Mouse (Mus musculus) adrenal gland, adult 8-10 months (tissue): ENCODE data around the gene Gm49673. TPM values are rescaled to one million over a fixed set of nuclear protein-coding genes. Genes with fewer than 3 reads are reported as not detected.
"Not testable (repeated sequence)": the region's sequence is repeated elsewhere in the genome, so short reads cannot be mapped to it uniquely, and the experiment has no call there.

Source experiments
- DNase-seq: peaks from one replicate; pipeline ENCODE4 v3.0.0; 2022
- total RNA-seq, 4 experiments: library from RNA; stranded (reverse); gene quantifications; 2 replicates each; pipeline ENCODE4 v1.2.4; 2022

Gm49673 gene
- total RNA-seq, 4 experiments from 2014 or later = 0.40 to 0.99 (median 0.55) TPM

DNA sequence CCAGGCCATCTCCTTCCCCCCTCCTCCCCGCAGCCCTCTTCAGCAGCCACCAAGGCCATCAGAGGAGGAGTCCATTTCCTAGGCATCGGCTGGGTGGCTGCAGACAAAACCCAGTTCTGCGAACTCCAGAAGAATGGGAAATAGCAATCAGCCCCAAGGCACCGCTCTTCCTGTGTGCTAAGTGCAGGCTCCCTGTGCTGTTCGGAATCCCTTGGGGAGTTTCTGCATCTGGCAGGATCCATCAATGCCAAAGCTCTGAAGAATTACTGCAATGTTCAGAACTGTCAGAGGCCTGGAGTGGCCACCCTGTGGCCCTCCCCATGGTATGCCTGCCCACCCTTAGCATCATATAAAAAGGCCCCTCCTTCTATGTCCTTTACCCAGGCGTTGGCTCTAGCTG, 110.6 kb downstream of the Gm49673 start:
- DNase-seq = not testable (repeated sequence)

Other genes starting within 250 kb of the Gm49673 start
- gene Tagap, start 221.8 kb downstream of the Gm49673 start, total RNA-seq = 1 to 10 TPM; 6.0 to 7.5 (median 6.9) TPM
- gene Rsph3a, start 202.2 kb downstream of the Gm49673 start, total RNA-seq = 10 to 100 TPM; 42.4 to 64.2 (median 45.2) TPM
- 10 to 100 TPM; 54.7 to 87.9 (median 79.3) TPM for gene Rnaset2a, start 309 bp upstream of the Gm49673 start, total RNA-seq
- 10 to 100 TPM; 25.0 to 29.9 (median 27.9) TPM for gene Fgfr1op, start 17.7 kb upstream of the Gm49673 start, total RNA-seq
- under 1 TPM in 1 of 4 experiments, not detected in 3; 1.00 TPM for gene Ccr6, start 88.3 kb upstream of the Gm49673 start, total RNA-seq
- gene Mpc1, start 135.1 kb upstream of the Gm49673 start, total RNA-seq = 100 to 1,000 TPM; 122 to 221 (median 169) TPM
- gene Sft2d1, start 163.3 kb upstream of the Gm49673 start, total RNA-seq = 10 to 100 TPM; 42.0 to 50.0 (median 45.0) TPM
- gene Prr18, start 189.7 kb upstream of the Gm49673 start, total RNA-seq = under 1 TPM; 0.13 to 0.55 (median 0.35) TPM
- not detected for gene T2, start 208.2 kb upstream of the Gm49673 start, total RNA-seq